Mouse (Mus musculus) midbrain, embryonic 12.5 days (tissue): ENCODE data around the gene Olfr235. TPM values are rescaled to one million over a fixed set of nuclear protein-coding genes. Genes with fewer than 3 reads are reported as not detected.
"Not testable (repeated sequence)": the region's sequence is repeated elsewhere in the genome, so short reads cannot be mapped to it uniquely, and the experiment has no call there.

ENCODE experiments used
- ATAC-seq: fragments of 200-750 bp; cut with Nextera tagmentation; 2 replicates; pipeline ENCODE4 v1.8.0; 2017; ENCODE audit warnings: low read depth, moderate TSS enrichment, moderate library complexity; ENCODE audit not compliant: low FRiP score
- H3K27ac ChIP-seq: fragments of 300-500 bp; sonication (generic); replicated peaks from 2 replicates; pipeline ENCODE4 v1.5.1; 2016; ENCODE audit warnings: mild to moderate bottlenecking
- H3K27me3 ChIP-seq: fragments of 300-500 bp; sonication (generic); 2 replicates; pipeline ENCODE4 v1.6.1; 2016; ENCODE audit warnings: mild to moderate bottlenecking
- H3K36me3 ChIP-seq: fragments of 300-500 bp; sonication (generic); 2 replicates; pipeline ENCODE4 v1.6.1; 2016
- H3K4me1 ChIP-seq: fragments of 300-500 bp; sonication (generic); 2 replicates; pipeline ENCODE4 v1.6.1; 2016
- H3K4me2 ChIP-seq: fragments of 300-500 bp; sonication (generic); replicated peaks from 2 replicates; pipeline ENCODE4 v1.6.1; 2016; ENCODE audit warnings: mild to moderate bottlenecking, moderate library complexity
- H3K4me3 ChIP-seq: fragments of 300-500 bp; sonication (generic); 2 replicates; pipeline ENCODE4 v1.5.1; 2016; ENCODE audit warnings: mild to moderate bottlenecking
- H3K9ac ChIP-seq: fragments of 300-500 bp; sonication (generic); replicated peaks from 2 replicates; pipeline ENCODE4 v1.6.1; 2016; ENCODE audit warnings: mild to moderate bottlenecking, moderate library complexity
- H3K9me3 ChIP-seq: fragments of 300-500 bp; sonication (generic); 2 replicates; pipeline ENCODE4 v1.6.1; 2016; ENCODE audit warnings: mild to moderate bottlenecking
- WGBS: fragments of 180-500 bp; shearing (Covaris S2); methylation state at CpG from one replicate; pipeline ENCODE4 v1.1.7; 2016; 5-methylcytosine and 5-hydroxymethylcytosine counted together
- polyA plus RNA-seq: library from polyadenylated mRNA; unstranded; fragments of >200 nt; fragmentation: Nextera tagmentation; extraction: Ambion mirVana; gene quantifications from 2 replicates; pipeline ENCODE4 v1.2.1, GENCODE M21; 2016

The Olfr235 gene
- polyA plus RNA-seq, result not detected in 2 replicates

DNA sequence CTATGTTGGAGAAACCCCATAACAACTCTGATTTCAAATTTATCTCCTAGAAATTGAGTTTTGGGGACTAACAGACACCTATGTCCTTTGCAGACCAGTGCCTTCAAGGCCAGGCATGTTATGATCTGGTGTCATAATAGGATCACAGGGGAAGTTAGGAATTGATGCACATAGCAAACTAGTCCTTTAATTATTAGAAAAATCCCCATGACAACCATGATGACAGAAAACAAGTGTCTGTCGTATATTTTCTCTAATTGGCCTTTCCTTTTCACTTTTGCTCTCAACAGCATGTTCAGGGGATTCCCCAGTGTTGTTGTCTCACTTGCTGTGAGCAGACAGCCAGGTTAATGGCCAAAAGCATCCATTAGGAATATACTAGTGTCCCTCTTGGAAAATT is at the start of gene Olfr235:
Olfr235 (plus strand) TSS at position 301 of the 400 bp plus-strand sequence.
- Histone ChIP-seq H3K36me3 (no peaks in the 10 kb centered on the region), H3K4me1 (no peaks in the 10 kb centered on the region), H3K27ac (no peak within 1 kb of the TSS), H3K27me3 (no peaks in the 10 kb centered on the region), H3K4me2 (no peak within 1 kb of the TSS), H3K9me3 (no peaks in the 10 kb centered on the region), H3K9ac (no peak within 1 kb of the TSS), H3K4me3 (no peak within 1 kb of the TSS)
- no peak for ATAC-seq
- WGBS, result 59% methylated on average over 1 of the region's 1 CpGs

DNA sequence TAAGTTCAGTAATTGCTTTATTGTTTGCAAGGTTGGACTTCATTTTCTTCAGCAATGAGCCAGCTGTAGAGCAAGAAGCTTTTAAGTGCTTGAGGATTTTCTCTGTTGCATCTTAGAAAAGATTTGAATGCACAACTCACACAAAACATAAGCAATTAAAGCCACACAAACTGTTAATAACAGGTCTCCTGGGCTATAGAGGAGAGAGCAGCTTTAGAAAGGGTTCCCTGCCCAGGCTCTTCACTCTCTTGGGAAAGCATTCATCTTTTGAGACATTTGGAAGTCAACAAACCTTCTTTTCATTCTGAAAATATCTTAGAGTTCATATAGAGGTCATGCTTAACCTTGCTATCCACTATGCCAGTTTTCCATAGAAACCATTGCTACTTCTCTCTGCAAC is 28.3 kb upstream of the Olfr235 start, which contains the start of gene Olfr1432:
Olfr1432 (minus strand) TSS at position 101 of the 400 bp plus-strand sequence.
- not testable (repeated sequence) for ATAC-seq, H3K4me1 ChIP-seq, H3K9me3 ChIP-seq, H3K4me3 ChIP-seq, H3K36me3 ChIP-seq, H3K9ac ChIP-seq, H3K27me3 ChIP-seq, H3K27ac ChIP-seq, H3K4me2 ChIP-seq

DNA sequence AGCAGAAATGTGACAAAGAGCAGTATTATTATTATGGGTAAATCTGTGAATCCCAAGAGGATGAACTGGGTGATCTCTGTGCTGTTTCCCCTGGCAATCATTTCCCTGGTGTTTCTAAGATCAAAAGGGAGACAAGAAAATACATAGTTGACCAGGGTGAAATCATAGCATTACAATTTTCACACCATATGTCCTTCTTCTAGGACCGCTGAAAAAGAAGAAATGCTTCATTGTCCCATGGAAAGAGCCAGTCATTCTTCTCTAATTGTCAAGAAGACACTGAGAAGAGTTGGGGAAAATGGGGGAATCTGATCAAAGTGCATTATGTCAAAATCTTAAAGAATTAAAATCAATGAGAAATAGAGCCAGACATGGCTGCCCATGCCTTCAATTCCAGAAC is 19.3 kb upstream of the Olfr235 start, which contains the start of gene Olfr262:
Olfr262 (minus strand) TSS at position 101 of the 400 bp plus-strand sequence.
- Histone ChIP-seq H3K4me3 (no peak within 1 kb of the TSS), H3K27ac (no peak within 1 kb of the TSS), H3K27me3 (no peaks in the 10 kb centered on the region), H3K4me2 (no peak within 1 kb of the TSS), H3K9ac (no peak within 1 kb of the TSS), H3K36me3 (no peaks in the 10 kb centered on the region), H3K9me3 (no peaks in the 10 kb centered on the region), H3K4me1 (no peaks in the 10 kb centered on the region)
- 87% methylated on average over 1 of the region's 1 CpGs for WGBS
- ATAC-seq, result no peak

DNA sequence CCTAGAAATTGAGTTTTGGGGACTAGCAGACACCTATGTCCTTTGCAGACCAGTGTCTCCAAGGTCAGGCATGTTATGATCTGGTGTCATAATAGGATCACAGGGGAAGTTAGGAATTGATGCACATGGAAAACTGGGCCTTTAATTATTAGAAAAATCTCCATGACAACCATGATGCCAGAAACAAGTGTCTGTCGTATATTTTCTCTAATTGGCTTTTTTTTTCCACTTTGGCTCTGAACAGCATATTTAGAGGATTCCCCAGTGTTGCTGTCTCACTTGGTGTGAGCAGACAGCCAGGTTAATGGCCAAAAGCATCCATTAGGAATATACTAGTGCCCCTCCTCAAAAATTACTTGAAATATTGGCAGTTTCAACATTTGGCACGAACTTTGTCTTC is 18.7 kb downstream of the Olfr235 start, which contains the start of gene Olfr1434:
Olfr1434 (plus strand) TSS at position 301 of the 400 bp plus-strand sequence.
- Histone ChIP-seq H3K9ac (no peak within 1 kb of the TSS), H3K4me3 (no peak within 1 kb of the TSS), H3K4me2 (no peak within 1 kb of the TSS), H3K36me3 (no peaks in the 10 kb centered on the region), H3K9me3 (no peaks in the 10 kb centered on the region), H3K27ac (no peak within 1 kb of the TSS), H3K4me1 (no peaks in the 10 kb centered on the region), H3K27me3 (no peaks in the 10 kb centered on the region)
- ATAC-seq, result no peak
- WGBS, result 76% methylated on average over 2 of the region's 2 CpGs

DNA sequence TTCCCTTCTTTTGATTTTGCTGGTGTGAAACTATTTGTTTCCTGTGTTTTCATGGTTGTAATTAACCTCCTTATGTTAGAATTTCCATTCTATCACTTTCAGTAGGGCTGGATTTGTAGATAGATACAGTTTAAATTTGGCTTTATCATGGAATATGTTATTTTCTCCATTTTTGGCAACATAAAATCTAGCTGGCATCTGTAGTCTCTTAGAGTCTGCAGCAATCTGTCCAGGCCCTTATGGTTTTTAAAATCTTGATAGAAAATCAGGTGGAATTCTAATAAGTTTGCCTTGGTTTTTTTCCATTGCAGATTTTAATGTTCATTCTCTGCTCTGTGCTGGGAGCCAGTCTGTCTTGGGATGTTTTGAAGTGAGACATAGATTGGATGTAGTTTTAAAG is 32.1 kb downstream of the Olfr235 start:
- no peak overlapping the region for H3K27ac ChIP-seq
- no peaks in the 10 kb centered on the region for H3K9me3 ChIP-seq
- H3K36me3 ChIP-seq, result no peaks in the 10 kb centered on the region
- no peaks in the 10 kb centered on the region for H3K27me3 ChIP-seq
- no peak overlapping the region for H3K9ac ChIP-seq
- H3K4me2 ChIP-seq, result no peak overlapping the region
- no peak overlapping the region for H3K4me3 ChIP-seq
- ATAC-seq, result no peak
- H3K4me1 ChIP-seq, result no peaks in the 10 kb centered on the region

DNA sequence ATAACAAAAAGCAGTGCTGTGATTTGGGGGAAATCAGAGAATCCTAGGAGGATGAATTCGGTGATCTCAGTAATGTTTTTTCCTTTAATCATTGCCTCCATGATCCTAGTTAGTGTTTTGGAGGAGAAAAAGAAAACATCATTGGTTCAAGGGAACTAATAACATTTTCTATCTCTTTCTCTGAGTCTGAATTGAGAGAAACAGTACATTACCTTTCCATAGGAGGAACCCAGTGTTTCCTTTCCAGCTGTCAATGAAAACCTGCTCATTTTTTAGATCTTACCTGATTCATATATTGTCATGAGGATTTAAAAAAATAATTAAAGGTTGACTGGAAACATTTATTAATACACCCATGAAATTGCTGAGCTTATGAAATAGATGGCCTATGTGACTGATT is 38.2 kb downstream of the Olfr235 start, which contains the start of gene Olfr1436:
Olfr1436 (minus strand) TSS at position 101 of the 400 bp plus-strand sequence.
- H3K27me3 ChIP-seq, result not testable (repeated sequence)
- 82% methylated on average over 1 of the region's 1 CpGs for WGBS

More for the DNA sequence above, 38.2 kb downstream of the Olfr235 start, which contains the start of gene Olfr1436:
- not testable (repeated sequence) for H3K4me1 ChIP-seq, H3K36me3 ChIP-seq, ATAC-seq, H3K4me3 ChIP-seq, H3K9ac ChIP-seq, H3K27ac ChIP-seq, H3K9me3 ChIP-seq, H3K4me2 ChIP-seq

Other genes starting within 250 kb of the Olfr235 start
- gene Olfr1423, start 219.7 kb upstream of the Olfr235 start, polyA plus RNA-seq, result 0.04 TPM in 1 of 2 replicates, not detected in the other
- not detected in 2 replicates for gene Olfr1424, start 198.3 kb upstream of the Olfr235 start, polyA plus RNA-seq
- not detected in 2 replicates for gene Olfr1425, start 183.3 kb upstream of the Olfr235 start, polyA plus RNA-seq
- not detected in 2 replicates for gene Olfr1426, start 169.0 kb upstream of the Olfr235 start, polyA plus RNA-seq
- not detected in 2 replicates for gene Olfr1427, start 157.7 kb upstream of the Olfr235 start, polyA plus RNA-seq
- not detected in 2 replicates for gene Olfr1428, start 145.1 kb upstream of the Olfr235 start, polyA plus RNA-seq
- not detected in 2 replicates for gene Olfr76, start 137.8 kb upstream of the Olfr235 start, polyA plus RNA-seq
- gene Olfr1555-ps1, start 90.9 kb upstream of the Olfr235 start, polyA plus RNA-seq, result not detected in 2 replicates
- not detected in 2 replicates for gene Olfr1431, start 60.4 kb upstream of the Olfr235 start, polyA plus RNA-seq
- not detected in 2 replicates for gene Olfr1432, start 28.4 kb upstream of the Olfr235 start, polyA plus RNA-seq
- gene Olfr262, start 19.4 kb upstream of the Olfr235 start, polyA plus RNA-seq, result not detected in 2 replicates
- not detected in 2 replicates for gene Olfr1434, start 18.8 kb downstream of the Olfr235 start, polyA plus RNA-seq
- not detected in 2 replicates for gene Olfr1436, start 38.1 kb downstream of the Olfr235 start, polyA plus RNA-seq
- not detected in 2 replicates for gene Olfr1437, start 64.1 kb downstream of the Olfr235 start, polyA plus RNA-seq
- not detected in 2 replicates for gene Olfr1438-ps1, start 74.9 kb downstream of the Olfr235 start, polyA plus RNA-seq
- not detected in 2 replicates for gene Olfr1440, start 126.2 kb downstream of the Olfr235 start, polyA plus RNA-seq
- not detected in 2 replicates for gene Olfr1441, start 156.4 kb downstream of the Olfr235 start, polyA plus RNA-seq
- gene Pfpl, start 166.9 kb downstream of the Olfr235 start, polyA plus RNA-seq, result not detected in 2 replicates
- 0.43 and 0.48 TPM in 2 replicates for gene Mpeg1, start 199.7 kb downstream of the Olfr235 start, polyA plus RNA-seq
- 63.5 and 67.3 TPM in 2 replicates for gene Dtx4, start 240.4 kb downstream of the Olfr235 start, polyA plus RNA-seq